Mouse (Mus musculus) forebrain, embryonic 12.5 days (tissue): ENCODE measurements around the gene Macrod2. TPM values are rescaled to one million over a fixed set of nuclear protein-coding genes. Genes with fewer than 3 reads are reported as not detected.
A peak's percentile ranks its signal among the peaks of the same experiment; 100 is the strongest.

Source experiments
- ATAC-seq: fragments of 200-750 bp; cut with Nextera tagmentation; 2 replicates; pipeline ENCODE4 v1.8.0; 2017; ENCODE audit warnings: moderate TSS enrichment; ENCODE audit not compliant: low FRiP score
- H3K27ac ChIP-seq: fragments of 300-500 bp; sonication (generic); 2 replicates; pipeline ENCODE4 v1.5.1; 2016; ENCODE audit warnings: mild to moderate bottlenecking
- H3K27me3 ChIP-seq: fragments of 300-500 bp; sonication (generic); 2 replicates; pipeline ENCODE4 v1.6.1; 2016; ENCODE audit warnings: mild to moderate bottlenecking
- H3K36me3 ChIP-seq: fragments of 300-500 bp; sonication (generic); replicated peaks from 2 replicates; pipeline ENCODE4 v1.6.1; 2016; ENCODE audit warnings: mild to moderate bottlenecking
- H3K4me1 ChIP-seq: fragments of 300-500 bp; sonication (generic); 2 replicates; pipeline ENCODE4 v1.6.1; 2016
- H3K4me2 ChIP-seq: fragments of 300-500 bp; sonication (generic); 2 replicates; pipeline ENCODE4 v1.6.1; 2016; ENCODE audit warnings: mild to moderate bottlenecking, moderate library complexity
- H3K4me3 ChIP-seq: fragments of 300-500 bp; sonication (generic); replicated peaks from 2 replicates; pipeline ENCODE4 v1.5.1; 2016; ENCODE audit warnings: mild to moderate bottlenecking
- H3K9ac ChIP-seq: fragments of 300-500 bp; sonication (generic); 2 replicates; pipeline ENCODE4 v1.6.1; 2016; ENCODE audit warnings: mild to moderate bottlenecking
- H3K9me3 ChIP-seq: fragments of 300-500 bp; sonication (generic); 2 replicates; pipeline ENCODE4 v1.6.1; 2016
- WGBS: fragments of 180-500 bp; shearing (Covaris S2); methylation state at CpG from one replicate; pipeline ENCODE4 v1.1.7; 2016; 5-methylcytosine and 5-hydroxymethylcytosine counted together
- polyA plus RNA-seq: library from polyadenylated mRNA; unstranded; fragments of >200 nt; fragmentation: Nextera tagmentation; extraction: Ambion mirVana; gene quantifications from 2 replicates; pipeline ENCODE4 v1.2.1, GENCODE M21; 2016

Gene Macrod2
- polyA plus RNA-seq, 1 experiment from 2014 or later = 52.0 TPM

GRCm38 (mm10) chr2:140596906-140597305 is 201.8 kb downstream of the Macrod2 start:
- 91% methylated on average over 2 of the region's 2 CpGs for WGBS
- H3K27me3 ChIP-seq = no peaks in the 10 kb centered on the region

GRCm38 (mm10) chr2:140615451-140615850 is 220.3 kb downstream of the Macrod2 start:
- Histone ChIP-seq H3K27ac (no peak overlapping the region), H3K9ac (no peak overlapping the region), H3K4me2 (no peak overlapping the region), H3K9me3 (no peaks in the 10 kb centered on the region), H3K27me3 (no peaks in the 10 kb centered on the region), H3K4me1 (no peaks in the 10 kb centered on the region; the same call in 1 of the 2 replicates), H3K36me3 (no peaks in the 10 kb centered on the region), H3K4me3 (no peak overlapping the region)
- WGBS = 90% methylated on average over 2 of the region's 2 CpGs
- no peak for ATAC-seq

More at GRCm38 (mm10) chr2:140596906-140597305, 201.8 kb downstream of the Macrod2 start:
- no peak overlapping the region for H3K9ac ChIP-seq
- no peak overlapping the region for H3K27ac ChIP-seq
- H3K4me2 ChIP-seq = no peak overlapping the region
- H3K36me3 ChIP-seq = no peaks in the 10 kb centered on the region
- H3K4me1 ChIP-seq = peaks cover 4% of the 10 kb centered on the region; the same call in 1 of the 2 replicates
- H3K4me3 ChIP-seq = no peak overlapping the region
- no peaks in the 10 kb centered on the region for H3K9me3 ChIP-seq
- no peak for ATAC-seq

GRCm38 (mm10) chr2:140621730-140622337 is 226.7 kb downstream of the Macrod2 start:
- no peaks in the 10 kb centered on the region for H3K9me3 ChIP-seq
- no peak overlapping the region for H3K4me3 ChIP-seq
- no peaks in the 10 kb centered on the region for H3K36me3 ChIP-seq
- no peak for ATAC-seq
- H3K4me2 ChIP-seq = no peak overlapping the region
- WGBS = 77% methylated on average over 2 of the region's 2 CpGs
- H3K27ac ChIP-seq = no peak overlapping the region
- no peak overlapping the region for H3K9ac ChIP-seq
- no peaks in the 10 kb centered on the region; the same call in 1 of the 2 replicates for H3K4me1 ChIP-seq
- no peaks in the 10 kb centered on the region for H3K27me3 ChIP-seq

GRCm38 (mm10) chr2:140653481-140653880 is 258.4 kb downstream of the Macrod2 start:
- peaks cover 22% of the 10 kb centered on the region for H3K4me1 ChIP-seq
- no peak overlapping the region for H3K4me2 ChIP-seq
- no peak overlapping the region for H3K4me3 ChIP-seq
- peak; percentile 78 for ATAC-seq
- no peak overlapping the region for H3K9ac ChIP-seq
- 0 out of 2 replicates have a peak, but pooled peaks cover 4% of the 10 kb centered on the region for H3K27me3 ChIP-seq
- H3K9me3 ChIP-seq = no peaks in the 10 kb centered on the region
- H3K36me3 ChIP-seq = peaks cover 5% of the 10 kb centered on the region; the same call in 1 of the 2 replicates
- H3K27ac ChIP-seq = no peak overlapping the region

DNA sequence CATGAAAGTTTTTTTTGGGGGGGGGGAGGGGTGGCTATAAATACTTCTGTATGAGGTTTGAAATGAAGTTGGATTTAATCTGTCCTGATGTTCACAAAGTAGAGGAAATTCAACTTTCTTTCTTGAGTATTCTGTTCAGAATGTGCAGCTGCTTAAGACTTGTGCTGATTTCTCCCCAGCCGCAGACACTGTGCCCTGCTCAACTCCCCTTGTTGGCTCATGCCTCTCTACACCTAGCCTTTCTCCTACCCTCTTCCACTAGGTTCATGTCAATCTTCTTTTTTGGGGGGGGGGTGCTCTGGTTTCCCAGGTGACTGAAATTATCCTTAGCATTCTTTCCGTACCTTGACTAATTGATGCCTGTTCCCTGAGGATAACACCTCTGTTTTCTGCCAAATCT is 258.9 kb downstream of the Macrod2 start:
- peaks cover 8% of the 10 kb centered on the region for H3K36me3 ChIP-seq
- H3K4me3 ChIP-seq = no peak overlapping the region
- H3K27me3 ChIP-seq = 0 out of 2 replicates have a peak, but pooled peaks cover 4% of the 10 kb centered on the region
- ATAC-seq = peak; percentile 75; the same call in 1 of the 2 replicates
- H3K27ac ChIP-seq = no peak overlapping the region
- no peaks in the 10 kb centered on the region for H3K9me3 ChIP-seq
- peaks cover 22% of the 10 kb centered on the region for H3K4me1 ChIP-seq
- H3K9ac ChIP-seq = no peak overlapping the region
- no peak overlapping the region for H3K4me2 ChIP-seq
- 19% methylated on average over 2 of the region's 2 CpGs for WGBS

GRCm38 (mm10) chr2:140662673-140663072 is 267.6 kb downstream of the Macrod2 start:
- peaks cover 42% of the 10 kb centered on the region for H3K36me3 ChIP-seq
- H3K27me3 ChIP-seq = no peaks in the 10 kb centered on the region
- no peak overlapping the region for H3K9ac ChIP-seq
- no peak overlapping the region for H3K27ac ChIP-seq
- no peak overlapping the region for H3K4me3 ChIP-seq
- no peaks in the 10 kb centered on the region for H3K9me3 ChIP-seq
- 78% methylated on average over 5 of the region's 5 CpGs for WGBS
- H3K4me1 ChIP-seq = peaks cover 23% of the 10 kb centered on the region
- H3K4me2 ChIP-seq = no peak overlapping the region
- ATAC-seq = no peak

DNA sequence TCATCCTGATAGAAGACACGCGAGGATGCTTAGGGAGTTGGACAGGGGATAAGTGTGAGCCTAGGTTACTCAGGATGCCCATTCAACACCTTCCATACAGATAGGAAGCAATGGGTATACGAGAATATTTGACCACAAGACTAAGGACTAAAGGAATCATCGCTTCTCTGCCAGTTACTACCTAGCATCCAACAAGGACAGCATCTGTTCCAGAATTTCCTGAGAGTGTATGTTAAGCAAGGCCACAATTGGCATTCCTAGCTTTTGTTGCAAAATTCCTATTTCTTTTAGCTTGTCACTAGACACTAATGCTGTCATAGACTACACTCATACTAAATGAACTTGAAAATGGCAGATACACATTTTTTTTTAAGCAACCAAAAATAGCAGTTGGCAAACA is 269.3 kb downstream of the Macrod2 start:
- H3K4me2 ChIP-seq = no peak overlapping the region
- peaks cover 33% of the 10 kb centered on the region for H3K36me3 ChIP-seq
- no peaks in the 10 kb centered on the region for H3K27me3 ChIP-seq
- no peak overlapping the region for H3K9ac ChIP-seq
- H3K4me3 ChIP-seq = no peak overlapping the region
- WGBS = 92% methylated on average over 4 of the region's 4 CpGs
- no peak for ATAC-seq
- peaks cover 25% of the 10 kb centered on the region for H3K4me1 ChIP-seq
- no peak overlapping the region for H3K27ac ChIP-seq
- H3K9me3 ChIP-seq = no peaks in the 10 kb centered on the region

- peak overlapping the region; percentile 58 for H3K4me2 ChIP-seq
- H3K27ac ChIP-seq = no peak overlapping the region
- H3K4me1 ChIP-seq = peaks cover 25% of the 10 kb centered on the region
Measured at GRCm38 (mm10) chr2:140666846-140667245, 271.7 kb downstream of the Macrod2 start.

DNA sequence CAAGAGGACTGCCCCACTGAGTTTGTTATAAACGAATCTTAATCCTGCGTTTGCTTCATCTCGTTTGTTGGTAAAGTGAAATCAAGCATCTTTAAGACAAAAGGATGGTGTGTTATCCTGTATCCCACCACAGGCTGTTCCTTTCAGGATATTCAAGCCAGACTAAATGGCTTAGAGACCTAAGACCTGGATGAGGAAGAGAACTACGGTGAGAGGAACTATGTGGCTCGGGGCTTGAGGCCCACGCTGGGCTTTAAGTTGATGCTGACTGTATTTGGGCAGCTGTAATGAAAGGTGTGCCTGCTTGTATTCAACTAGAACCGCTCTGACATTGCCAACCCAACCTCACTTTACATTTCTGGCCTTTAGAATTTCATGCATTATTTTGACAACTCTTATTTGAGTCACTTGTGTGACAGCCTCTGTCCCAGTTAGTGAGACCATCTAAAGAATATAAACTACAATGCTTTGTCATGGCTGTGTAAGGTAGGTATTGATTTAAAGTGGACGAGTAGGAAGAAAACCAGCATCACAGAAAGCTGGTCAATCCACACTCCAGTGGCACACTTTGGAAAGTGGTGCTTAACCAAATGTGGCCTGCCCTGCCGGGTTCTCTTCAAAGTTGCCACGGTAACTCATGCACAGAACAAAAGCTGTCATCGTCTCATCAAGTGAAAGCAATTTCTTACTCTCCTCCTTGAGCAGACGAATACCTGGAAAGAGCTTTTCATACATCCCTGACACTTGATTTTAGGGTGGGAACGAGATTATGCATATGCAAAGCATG is 272.3 kb downstream of the Macrod2 start:
- ATAC-seq = no peak
- Histone ChIP-seq H3K4me1 (peaks cover 25% of the 10 kb centered on the region), H3K4me2 (peak overlapping the region; percentile 58), H3K36me3 (peaks cover 10% of the 10 kb centered on the region), H3K9ac (peak overlapping the region; percentile 46), H3K9me3 (no peaks in the 10 kb centered on the region), H3K27me3 (no peaks in the 10 kb centered on the region), H3K4me3 (peak overlapping the region; percentile 63), H3K27ac (0 out of 2 replicates have a peak overlapping the region, but pooled peaks have one; percentile 36)
- 10% methylated on average over 13 of the region's 13 CpGs for WGBS

More at GRCm38 (mm10) chr2:140666846-140667245, 271.7 kb downstream of the Macrod2 start:
- Histone ChIP-seq H3K4me3 (peak overlapping the region; percentile 63), H3K9ac (peak overlapping the region; percentile 46; the same call in 1 of the 2 replicates), H3K36me3 (peaks cover 10% of the 10 kb centered on the region), H3K27me3 (no peaks in the 10 kb centered on the region), H3K9me3 (no peaks in the 10 kb centered on the region)
- ATAC-seq = no peak
- WGBS = 12% methylated on average over 7 of the region's 7 CpGs

GRCm38 (mm10) chr2:140668311-140668710 is 273.2 kb downstream of the Macrod2 start:
- peak overlapping the region; percentile 46; the same call in 1 of the 2 replicates for H3K9ac ChIP-seq
- peak overlapping the region; percentile 75 for H3K27ac ChIP-seq
- H3K4me1 ChIP-seq = peaks cover 25% of the 10 kb centered on the region
- WGBS = 0% methylated on average over 8 of the region's 8 CpGs
- peak overlapping the region; percentile 58 for H3K4me2 ChIP-seq
- H3K27me3 ChIP-seq = no peaks in the 10 kb centered on the region
- H3K4me3 ChIP-seq = peak overlapping the region; percentile 63
- H3K9me3 ChIP-seq = no peaks in the 10 kb centered on the region
- peaks cover 2% of the 10 kb centered on the region; the same call in 1 of the 2 replicates for H3K36me3 ChIP-seq
- ATAC-seq = peak; percentile 72

DNA sequence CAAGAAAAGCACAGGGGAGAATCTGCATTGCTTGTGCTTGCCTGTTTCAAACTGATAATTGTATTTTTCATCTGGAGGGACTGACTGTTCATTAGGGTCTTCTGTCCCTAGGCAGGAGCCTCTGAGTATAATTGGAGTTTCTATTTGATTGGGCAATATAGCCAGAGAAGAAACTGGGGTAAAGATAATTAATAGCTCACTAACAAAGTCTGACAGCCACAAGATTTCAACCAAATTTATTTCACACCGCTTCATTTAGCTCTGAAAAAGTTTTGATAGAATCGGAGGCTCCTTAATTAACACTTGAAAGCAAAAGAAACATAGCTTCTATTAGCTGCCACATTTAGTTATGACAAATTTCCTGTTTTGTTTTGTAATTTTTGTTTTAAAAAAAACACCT is 274.0 kb downstream of the Macrod2 start:
- Histone ChIP-seq H3K9me3 (no peaks in the 10 kb centered on the region), H3K27ac (peak overlapping the region; percentile 75), H3K4me2 (peak overlapping the region; percentile 58), H3K27me3 (peaks cover 6% of the 10 kb centered on the region; the same call in 1 of the 2 replicates), H3K4me1 (peaks cover 25% of the 10 kb centered on the region), H3K36me3 (no peaks in the 10 kb centered on the region), H3K4me3 (peak overlapping the region; percentile 63), H3K9ac (peak overlapping the region; percentile 21; the same call in 1 of the 2 replicates)
- ATAC-seq = peak; percentile 25; the same call in 1 of the 2 replicates
- WGBS = 3% methylated on average over 2 of the region's 2 CpGs

DNA sequence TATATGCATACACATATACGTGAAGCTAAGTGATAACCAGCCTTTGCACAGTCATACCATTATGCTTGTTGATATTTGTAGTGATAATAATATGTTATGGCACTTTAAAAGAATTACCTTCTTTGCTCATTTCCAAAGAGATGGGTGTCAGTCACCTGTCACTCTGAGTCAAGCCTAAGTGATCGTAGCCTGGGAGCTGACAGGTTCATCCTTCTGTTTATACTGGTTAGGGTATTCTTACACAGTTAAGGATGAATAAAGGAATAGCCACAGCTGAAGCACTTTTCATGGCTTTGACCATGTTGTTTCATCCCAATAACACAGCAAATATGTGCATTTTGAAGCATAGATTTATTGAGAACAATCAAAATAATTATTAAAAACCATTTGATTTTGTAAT is 274.7 kb downstream of the Macrod2 start:
- Histone ChIP-seq H3K27ac (peak overlapping the region; percentile 33; the same call in 1 of the 2 replicates), H3K9me3 (no peaks in the 10 kb centered on the region), H3K4me1 (peaks cover 23% of the 10 kb centered on the region), H3K36me3 (no peaks in the 10 kb centered on the region), H3K4me2 (peak overlapping the region; percentile 51), H3K27me3 (peaks cover 10% of the 10 kb centered on the region; the same call in 1 of the 2 replicates), H3K9ac (peak overlapping the region; percentile 82), H3K4me3 (peak overlapping the region; percentile 63)
- WGBS = 9% methylated on average over 2 of the region's 2 CpGs
- no peak for ATAC-seq
